Mouse (Mus musculus): ENCODE measurements around the gene Ap3b2. TPM values are rescaled to one million over a fixed set of nuclear protein-coding genes. Genes with fewer than 3 reads are reported as not detected.
A peak's percentile ranks its signal among the peaks of the same experiment; 100 is the strongest.

Ap3b2 gene
- polyA plus RNA-seq (2015; fragmentation: Nextera tagmentation; extraction: Ambion mirVana) = 0.21 and 0.24 TPM in 2 replicates

GRCm38 (mm10) chr7:81493331-81494021 lies at the start of gene Ap3b2:
Ap3b2 (minus strand) TSS chr7:81493925.
- Histone ChIP-seq H3K9me3 (replicated peaks) (no peaks in the 10 kb centered on the region), H3K27ac (no peak within 1 kb of the TSS), H3K4me3 (replicated peaks) (peak within 1 kb of the TSS; percentile 50), H3K27me3 (peaks cover 48% of the 10 kb centered on the region), H3K4me1 (replicated peaks) (peaks cover 2% of the 10 kb centered on the region; the same call in 1 of the 2 replicates), H3K4me2 (peak within 1 kb of the TSS; percentile 59), H3K9ac (no peak within 1 kb of the TSS), H3K36me3 (no peaks in the 10 kb centered on the region)
- DNase-seq (peak; percentile 22), ATAC-seq (ENCODE audit: low read depth) (peak; percentile 50; the same call in 1 of the 2 replicates)
- under 1% methylated on average over 57 of the region's 57 CpGs for WGBS (ENCODE audit: insufficient replicate concordance)

DNA sequence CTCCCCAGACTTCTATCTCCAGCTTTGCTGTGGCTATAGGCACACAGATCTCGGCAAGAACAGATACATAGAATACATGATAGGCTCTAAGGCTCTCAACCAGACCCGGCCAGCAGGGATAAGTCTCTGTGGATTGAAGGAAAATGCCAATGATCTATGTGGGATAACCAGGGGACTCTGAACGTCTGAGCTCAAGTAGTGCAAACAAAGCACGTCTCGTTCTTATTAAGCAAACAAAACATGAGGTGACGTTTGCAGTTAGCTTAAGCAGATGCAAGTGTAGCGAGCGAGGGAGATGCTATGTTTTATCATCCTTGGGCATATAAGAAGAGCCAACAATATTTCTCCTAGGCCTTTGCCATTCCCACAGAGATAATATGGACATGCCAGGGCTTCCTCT lies 49.2 kb upstream of the Ap3b2 start:
- no peak for ATAC-seq (ENCODE audit: low read depth)
- Histone ChIP-seq H3K4me2 (no peak overlapping the region), H3K27me3 (no peaks in the 10 kb centered on the region), H3K9ac (no peak overlapping the region), H3K27ac (no peak overlapping the region), H3K4me1 (replicated peaks) (no peaks in the 10 kb centered on the region), H3K36me3 (no peaks in the 10 kb centered on the region), H3K4me3 (replicated peaks) (no peak overlapping the region), H3K9me3 (replicated peaks) (no peaks in the 10 kb centered on the region)
- DNase-seq = no peak
- WGBS (ENCODE audit: insufficient replicate concordance) = 58% methylated on average over 8 of the region's 8 CpGs

GRCm38 (mm10) chr7:81541924-81542524 lies 48.3 kb upstream of the Ap3b2 start:
- no peak for ATAC-seq (ENCODE audit: low read depth)
- H3K9me3 ChIP-seq (replicated peaks) = no peaks in the 10 kb centered on the region
- no peak overlapping the region for H3K27ac ChIP-seq
- no peaks in the 10 kb centered on the region for H3K27me3 ChIP-seq
- H3K9ac ChIP-seq = no peak overlapping the region
- no peak for DNase-seq
- H3K4me1 ChIP-seq (replicated peaks) = peaks cover 1% of the 10 kb centered on the region
- no peak overlapping the region for H3K4me2 ChIP-seq
- 59% methylated on average over 7 of the region's 7 CpGs for WGBS (ENCODE audit: insufficient replicate concordance)
- H3K4me3 ChIP-seq (replicated peaks) = no peak overlapping the region
- H3K36me3 ChIP-seq = no peaks in the 10 kb centered on the region

DNA sequence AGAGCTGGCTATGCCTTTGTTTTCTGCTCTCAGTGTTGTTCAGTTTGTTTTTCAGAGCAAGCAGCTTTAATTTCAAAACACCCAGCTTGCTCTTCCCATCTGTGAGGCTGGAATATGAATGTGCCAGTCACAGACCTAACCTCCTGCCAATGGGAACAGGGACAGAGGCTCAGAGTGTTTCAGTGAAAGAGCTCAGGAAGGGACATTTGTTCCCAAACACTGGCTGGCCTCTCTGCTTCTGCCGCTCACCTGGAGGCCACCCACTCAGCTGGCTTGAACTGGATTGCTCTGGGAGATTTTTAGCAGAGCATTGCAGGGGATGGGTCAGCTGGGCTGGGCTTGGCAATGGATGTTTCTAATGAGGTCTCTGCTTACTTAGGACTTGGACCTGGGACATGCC lies 47.3 kb upstream of the Ap3b2 start:
- DNase-seq (no peak), ATAC-seq (ENCODE audit: low read depth) (no peak)
- no peak overlapping the region for H3K9ac ChIP-seq
- WGBS (ENCODE audit: insufficient replicate concordance) = 54% methylated on average over 1 of the region's 1 CpGs
- no peak overlapping the region for H3K4me3 ChIP-seq (replicated peaks)
- no peak overlapping the region for H3K4me2 ChIP-seq
- no peak overlapping the region for H3K27ac ChIP-seq
- no peaks in the 10 kb centered on the region for H3K9me3 ChIP-seq (replicated peaks)
- no peaks in the 10 kb centered on the region for H3K27me3 ChIP-seq
- peaks cover 3% of the 10 kb centered on the region for H3K4me1 ChIP-seq (replicated peaks)
- no peaks in the 10 kb centered on the region for H3K36me3 ChIP-seq

DNA sequence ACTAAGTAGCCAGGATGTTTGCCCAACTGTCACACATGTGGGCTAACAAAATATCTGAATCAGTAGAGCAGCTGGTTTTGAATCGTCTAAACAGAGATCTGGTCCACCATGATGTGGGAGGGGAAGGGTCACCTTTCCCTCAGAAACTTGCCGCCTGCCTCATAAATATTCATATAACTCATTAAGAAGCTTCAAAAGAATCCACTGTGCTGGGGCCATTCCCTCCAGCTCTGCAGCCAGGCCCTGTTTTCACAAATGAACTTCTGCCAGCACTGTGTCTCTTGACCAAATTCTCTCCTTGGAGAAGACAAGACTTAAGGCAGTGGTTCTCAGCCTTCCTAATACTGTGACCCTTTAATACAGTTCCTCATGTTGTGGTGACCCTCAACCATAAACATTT lies 45.8 kb upstream of the Ap3b2 start:
- Histone ChIP-seq H3K4me1 (replicated peaks) (peaks cover 3% of the 10 kb centered on the region), H3K4me2 (no peak overlapping the region), H3K4me3 (replicated peaks) (no peak overlapping the region), H3K27me3 (no peaks in the 10 kb centered on the region), H3K27ac (no peak overlapping the region), H3K36me3 (peaks cover 12% of the 10 kb centered on the region), H3K9ac (no peak overlapping the region), H3K9me3 (replicated peaks) (no peaks in the 10 kb centered on the region)
- no peak for ATAC-seq (ENCODE audit: low read depth)
- DNase-seq = no peak
- WGBS (ENCODE audit: insufficient replicate concordance) = 47% methylated on average over 2 of the region's 2 CpGs

GRCm38 (mm10) chr7:81538070-81538675 lies 44.4 kb upstream of the Ap3b2 start:
- Histone ChIP-seq H3K27ac (no peak overlapping the region), H3K36me3 (peaks cover 26% of the 10 kb centered on the region), H3K9me3 (replicated peaks) (0 out of 2 replicates have a peak, but pooled peaks cover 4% of the 10 kb centered on the region), H3K4me3 (replicated peaks) (no peak overlapping the region), H3K27me3 (no peaks in the 10 kb centered on the region), H3K9ac (no peak overlapping the region), H3K4me2 (no peak overlapping the region), H3K4me1 (replicated peaks) (peaks cover 3% of the 10 kb centered on the region)
- WGBS (ENCODE audit: insufficient replicate concordance) = 48% methylated on average over 2 of the region's 2 CpGs
- no peak for DNase-seq
- ATAC-seq (ENCODE audit: low read depth) = no peak

DNA sequence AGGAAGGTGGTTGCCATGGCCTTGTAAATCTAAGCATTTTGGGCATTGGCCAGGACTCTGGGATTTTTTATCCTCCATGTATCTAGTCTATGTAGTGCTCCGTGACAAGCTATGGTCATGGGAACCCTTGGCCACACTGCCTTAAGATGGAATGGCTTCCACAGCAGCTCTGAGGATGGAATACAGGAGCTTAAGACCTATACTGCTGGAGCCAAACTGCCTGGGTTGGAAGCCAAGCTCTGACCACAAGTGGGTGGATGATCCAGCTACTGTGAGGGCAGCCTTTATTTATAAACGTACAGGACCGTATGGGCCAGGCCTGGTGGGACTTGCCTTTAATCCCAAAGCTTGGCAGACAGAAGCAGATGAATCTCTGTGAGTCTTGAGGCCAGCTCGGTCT lies 42.8 kb upstream of the Ap3b2 start:
- Histone ChIP-seq H3K27me3 (no peaks in the 10 kb centered on the region), H3K4me2 (no peak overlapping the region), H3K4me1 (replicated peaks) (peaks cover 3% of the 10 kb centered on the region), H3K4me3 (replicated peaks) (no peak overlapping the region), H3K9me3 (replicated peaks) (0 out of 2 replicates have a peak, but pooled peaks cover 4% of the 10 kb centered on the region), H3K9ac (no peak overlapping the region), H3K27ac (no peak overlapping the region), H3K36me3 (peaks cover 43% of the 10 kb centered on the region)
- ATAC-seq (ENCODE audit: low read depth) (no peak), DNase-seq (no peak)
- 76% methylated on average over 4 of the region's 4 CpGs for WGBS (ENCODE audit: insufficient replicate concordance)

DNA sequence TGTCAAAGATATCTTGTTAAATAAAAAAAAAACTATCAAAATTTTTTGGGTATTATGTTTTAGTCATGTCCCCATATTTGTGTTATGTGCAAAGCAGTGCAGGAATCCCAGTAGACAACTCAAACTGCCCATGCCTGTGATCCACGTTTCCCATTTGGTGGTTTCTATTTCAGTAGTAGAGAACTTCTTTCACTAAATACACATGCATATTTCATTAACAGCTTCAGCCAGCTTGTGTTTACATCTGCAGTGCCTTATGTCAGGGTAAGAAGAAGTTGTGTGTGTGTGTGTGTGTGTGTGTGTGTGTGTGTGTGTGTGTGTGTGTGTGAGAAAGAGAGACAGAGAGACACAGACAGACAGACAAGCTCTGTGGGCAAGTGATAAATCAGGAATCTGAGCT lies 37.7 kb upstream of the Ap3b2 start:
- H3K27ac ChIP-seq = no peak overlapping the region
- H3K9me3 ChIP-seq (replicated peaks) = 0 out of 2 replicates have a peak, but pooled peaks cover 4% of the 10 kb centered on the region
- 80% methylated on average over 1 of the region's 1 CpGs for WGBS (ENCODE audit: insufficient replicate concordance)
- no peak overlapping the region for H3K9ac ChIP-seq
- no peak overlapping the region for H3K4me2 ChIP-seq
- DNase-seq = no peak
- H3K36me3 ChIP-seq = peaks cover 82% of the 10 kb centered on the region
- no peak for ATAC-seq (ENCODE audit: low read depth)
- H3K4me3 ChIP-seq (replicated peaks) = no peak overlapping the region
- no peaks in the 10 kb centered on the region for H3K4me1 ChIP-seq (replicated peaks)
- no peaks in the 10 kb centered on the region for H3K27me3 ChIP-seq

DNA sequence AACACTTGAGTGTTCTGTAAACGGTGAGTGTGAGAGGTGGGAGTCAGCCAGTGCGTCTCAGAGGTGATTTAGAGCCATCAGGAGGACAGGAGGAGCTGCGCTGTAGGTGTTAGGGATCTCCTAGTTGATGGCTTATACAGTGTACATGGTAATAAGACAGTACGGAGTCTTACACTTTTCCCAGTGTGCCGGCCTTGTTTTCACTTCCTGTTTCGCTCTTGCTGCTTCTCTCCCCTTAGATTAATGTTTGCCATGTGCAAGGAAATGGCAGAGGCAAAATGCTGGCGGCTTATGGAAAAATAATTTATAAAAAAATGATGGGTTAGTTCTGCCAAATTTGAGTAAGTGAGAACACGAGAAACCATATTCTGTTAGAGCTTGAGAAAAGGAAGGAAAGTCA lies 35.2 kb upstream of the Ap3b2 start:
- Histone ChIP-seq H3K4me3 (replicated peaks) (no peak overlapping the region), H3K4me1 (replicated peaks) (peaks cover 16% of the 10 kb centered on the region), H3K9me3 (replicated peaks) (no peaks in the 10 kb centered on the region), H3K27me3 (no peaks in the 10 kb centered on the region), H3K27ac (no peak overlapping the region), H3K9ac (no peak overlapping the region), H3K36me3 (peaks cover 78% of the 10 kb centered on the region), H3K4me2 (no peak overlapping the region)
- DNase-seq (no peak), ATAC-seq (ENCODE audit: low read depth) (no peak)
- 82% methylated on average over 8 of the region's 8 CpGs for WGBS (ENCODE audit: insufficient replicate concordance)

DNA sequence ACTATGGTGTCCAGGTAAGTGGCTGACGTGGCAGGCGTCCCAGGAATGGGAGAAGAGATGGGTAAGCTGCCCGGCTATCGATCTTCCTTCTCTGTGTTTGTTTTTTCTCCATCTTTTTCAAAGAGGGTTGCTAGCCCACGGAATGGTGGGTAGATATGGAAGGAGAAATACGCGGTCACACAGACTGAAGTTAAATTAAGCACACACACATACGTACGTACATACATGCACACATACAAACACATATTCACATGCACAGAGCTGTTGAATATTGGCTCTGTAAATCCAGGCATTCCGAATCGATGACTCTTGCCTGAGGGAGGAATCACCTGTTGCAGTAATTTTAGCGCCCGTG lies 29.9 kb upstream of the Ap3b2 start:
- DNase-seq (no peak), ATAC-seq (ENCODE audit: low read depth) (peak; percentile 27; the same call in 1 of the 2 replicates)
- WGBS (ENCODE audit: insufficient replicate concordance) = 7% methylated on average over 13 of the region's 13 CpGs
- Histone ChIP-seq H3K4me1 (replicated peaks) (peaks cover 29% of the 10 kb centered on the region), H3K4me2 (peak overlapping the region; percentile 88), H3K36me3 (peaks cover 28% of the 10 kb centered on the region), H3K9me3 (replicated peaks) (no peaks in the 10 kb centered on the region), H3K27me3 (0 out of 2 replicates have a peak, but pooled peaks cover 6% of the 10 kb centered on the region), H3K9ac (peak overlapping the region; percentile 81), H3K4me3 (replicated peaks) (peak overlapping the region; percentile 75), H3K27ac (peak overlapping the region; percentile 73)

GRCm38 (mm10) chr7:81523008-81523662 lies 29.4 kb upstream of the Ap3b2 start:
- Histone ChIP-seq H3K4me1 (replicated peaks) (peaks cover 29% of the 10 kb centered on the region), H3K9me3 (replicated peaks) (no peaks in the 10 kb centered on the region), H3K9ac (peak overlapping the region; percentile 81), H3K27ac (peak overlapping the region; percentile 73), H3K36me3 (peaks cover 24% of the 10 kb centered on the region), H3K4me2 (peak overlapping the region; percentile 88), H3K4me3 (replicated peaks) (peak overlapping the region; percentile 75), H3K27me3 (0 out of 2 replicates have a peak, but pooled peaks cover 6% of the 10 kb centered on the region)
- DNase-seq = peak; percentile 72
- WGBS (ENCODE audit: insufficient replicate concordance) = under 1% methylated on average over 31 of the region's 31 CpGs
- peak; percentile 96 for ATAC-seq (ENCODE audit: low read depth)
